In the genomic region with DNA sequence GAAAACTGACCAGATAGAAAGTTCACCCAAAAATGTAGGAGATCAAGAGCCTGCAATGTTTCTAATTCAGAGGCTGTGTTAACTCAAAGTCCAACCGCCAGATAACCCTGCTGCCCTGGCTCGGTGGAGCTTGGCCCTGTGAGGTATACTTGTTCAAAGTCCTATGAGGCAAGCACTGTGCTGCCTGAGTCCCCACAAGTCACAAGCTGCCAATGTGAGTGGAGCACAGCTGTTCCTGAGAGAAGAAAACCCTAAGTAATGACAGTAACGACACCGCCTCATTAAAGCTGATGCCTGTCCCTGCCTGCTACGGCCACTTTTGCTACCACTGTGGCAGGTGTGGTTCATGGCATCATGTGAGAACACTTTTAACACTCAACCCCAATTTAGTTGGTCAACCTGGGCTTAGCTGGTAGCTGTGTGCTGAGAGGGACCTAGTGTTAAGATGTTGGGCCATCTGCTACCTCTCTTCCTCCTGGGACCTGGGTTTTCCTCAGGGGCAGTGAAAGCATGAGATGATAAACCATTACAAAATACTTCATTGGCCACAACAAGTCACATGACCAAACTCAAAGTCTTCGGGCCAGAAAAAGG, we compare ENCODE assay signal across 24 mouse cellular contexts.
DNase-seq lines count a peak whose midpoint lies in the region; ATAC-seq and TF ChIP-seq lines count a peak whose summit lies in the region.
"Had no signal": no experiment of that assay in that cellular context is flagged by ENCODE, and none has a peak within 500 bp of the region (broad histone marks: within the 10 kb centered on the region; RNA-seq: fewer than 3 reads in every experiment).

No protein-coding gene starts in this region.

- peak overlapping the region; percentile 83 for H3K27ac ChIP-seq in forebrain, embryonic 13.5 days
- no peak overlapping the region for H3K27ac ChIP-seq in forebrain, embryonic 14.5 days (ENCODE audit: low read depth, low read length)
- peak overlapping the region; percentile 22 for H3K27ac ChIP-seq in intestine, postnatal 0 days (ENCODE audit: low read depth, low read length)
- no peak overlapping the region for H3K27ac ChIP-seq in liver, embryonic 14.5 days
- H3K27ac ChIP-seq: heart, adult 2 months; heart, embryonic 13.5 days; hindbrain, embryonic 12.5 days; limb, embryonic 10.5 days; neural tube, embryonic 15.5 days; stomach, embryonic 15.5 days had no signal

- H3K9ac ChIP-seq in forebrain, embryonic 13.5 days, result no peak overlapping the region
- no peak overlapping the region for H3K9ac ChIP-seq in forebrain, embryonic 14.5 days (ENCODE audit: low read length)
- no peak overlapping the region for H3K9ac ChIP-seq in intestine, postnatal 0 days (ENCODE audit: low read depth, low read length)
- no peak overlapping the region for H3K9ac ChIP-seq in liver, embryonic 14.5 days (replicated peaks)
- H3K9ac ChIP-seq: forebrain, postnatal 0 days; heart, embryonic 13.5 days; hindbrain, embryonic 12.5 days; neural tube, embryonic 15.5 days; stomach, embryonic 15.5 days had no signal

- no peak for TF ChIP-seq EP300 in liver, embryonic 14.5 days (IDR thresholded peaks at IDR 0.05; ENCODE audit: low read depth)

- H3K27me3 ChIP-seq in forebrain, embryonic 13.5 days, result no peaks in the 10 kb centered on the region
- no peaks in the 10 kb centered on the region for H3K27me3 ChIP-seq in forebrain, embryonic 14.5 days (replicated peaks; ENCODE audit: control insufficient read depth, insufficient read depth, low read length)
- no peaks in the 10 kb centered on the region for H3K27me3 ChIP-seq in intestine, postnatal 0 days (replicated peaks; ENCODE audit: control insufficient read depth, insufficient read depth, low read length)
- H3K27me3 ChIP-seq in liver, embryonic 14.5 days (ENCODE audit: control insufficient read depth, insufficient read depth, low read length), result no peaks in the 10 kb centered on the region
- H3K27me3 ChIP-seq: heart, embryonic 13.5 days; hindbrain, embryonic 12.5 days; neural tube, embryonic 15.5 days; stomach, embryonic 15.5 days had no signal

- TF ChIP-seq POLR2A in brain, embryonic 14.5 days (IDR thresholded peaks at IDR 0.05; ENCODE audit: borderline replicate concordance, extremely low read depth, insufficient read depth, insufficient read length, poor library complexity, severe bottlenecking), result no peak

- ATAC-seq in forebrain, embryonic 13.5 days, result no peak
- no peak for ATAC-seq in forebrain, embryonic 14.5 days
- ATAC-seq in intestine, postnatal 0 days, result peak; percentile 87
- ATAC-seq in liver, embryonic 14.5 days (ENCODE audit: insufficient read depth), result peak; percentile 79
- ATAC-seq in monocyte, adult 5-6 weeks (replicated peaks; ENCODE audit: insufficient number of reproducible peaks, low FRiP score, low TSS enrichment, poor library complexity, severe bottlenecking), result no peak
- no peak for ATAC-seq in megakaryocyte progenitor cell, adult 5-6 weeks (replicated peaks; ENCODE audit: poor library complexity)
- ATAC-seq: forebrain, postnatal 0 days had no signal

- TF ChIP-seq CTCF in brain, embryonic 14.5 days (IDR thresholded peaks at IDR 0.05; ENCODE audit: borderline replicate concordance, extremely low read depth, insufficient read depth, insufficient read length), result no peak
- TF ChIP-seq CTCF in intestine, postnatal 0 days (IDR thresholded peaks at IDR 0.05; ENCODE audit: low read depth), result no peak
- no peak for TF ChIP-seq CTCF in liver, embryonic 14.5 days (IDR thresholded peaks at IDR 0.05; ENCODE audit: low read depth)

- 71% methylated on average over 6 of the region's 6 CpGs for WGBS in forebrain, embryonic 13.5 days
- 60% methylated on average over 6 of the region's 6 CpGs for WGBS in forebrain, embryonic 14.5 days
- WGBS in intestine, postnatal 0 days, result 51% methylated on average over 6 of the region's 6 CpGs
- 61% methylated on average over 6 of the region's 6 CpGs for WGBS in liver, embryonic 14.5 days (ENCODE audit: insufficient replicate concordance)

- peaks cover 33% of the 10 kb centered on the region for H3K4me1 ChIP-seq in forebrain, embryonic 13.5 days
- H3K4me1 ChIP-seq in forebrain, embryonic 14.5 days (ENCODE audit: control insufficient read depth, insufficient read depth, low read length), result peaks cover 9% of the 10 kb centered on the region; the same call in 1 of the 2 replicates
- no peaks in the 10 kb centered on the region for H3K4me1 ChIP-seq in intestine, postnatal 0 days (replicated peaks; ENCODE audit: control insufficient read depth, insufficient read depth, low read length)
- H3K4me1 ChIP-seq in liver, embryonic 14.5 days (replicated peaks; ENCODE audit: control insufficient read depth in 2 of 2, insufficient read depth in 2 of 2, low read length in 1 of 2), result peaks cover 0 to 8% of the 10 kb centered on the region in 2 experiments; a peak in 1 of 4 replicates
- H3K4me1 ChIP-seq: heart, embryonic 13.5 days; limb, embryonic 10.5 days; stomach, embryonic 15.5 days had no signal

- H3K36me3 ChIP-seq in forebrain, embryonic 13.5 days (ENCODE audit: poor library complexity, severe bottlenecking), result no peaks in the 10 kb centered on the region
- no peaks in the 10 kb centered on the region for H3K36me3 ChIP-seq in forebrain, embryonic 14.5 days (ENCODE audit: control insufficient read depth, insufficient read depth, low read length)
- no peaks in the 10 kb centered on the region for H3K36me3 ChIP-seq in intestine, postnatal 0 days (ENCODE audit: control insufficient read depth, insufficient read depth)
- no peaks in the 10 kb centered on the region for H3K36me3 ChIP-seq in liver, embryonic 14.5 days (replicated peaks; ENCODE audit: control insufficient read depth, insufficient read depth, low read depth)
- H3K36me3 ChIP-seq: heart, embryonic 13.5 days; hindbrain, embryonic 12.5 days; limb, embryonic 10.5 days; neural tube, embryonic 15.5 days; stomach, embryonic 15.5 days had no signal

- H3K4me2 ChIP-seq in forebrain, embryonic 13.5 days, result no peak overlapping the region
- no peak overlapping the region for H3K4me2 ChIP-seq in forebrain, embryonic 14.5 days (ENCODE audit: low read length)
- no peak overlapping the region for H3K4me2 ChIP-seq in intestine, postnatal 0 days (replicated peaks; ENCODE audit: low read depth)
- no peak overlapping the region for H3K4me2 ChIP-seq in liver, embryonic 14.5 days (ENCODE audit: low read depth)
- H3K4me2 ChIP-seq: heart, embryonic 13.5 days; hindbrain, embryonic 12.5 days; neural tube, embryonic 15.5 days; stomach, embryonic 15.5 days had no signal

- no peak overlapping the region for H3K4me3 ChIP-seq in forebrain, embryonic 13.5 days
- H3K4me3 ChIP-seq in forebrain, embryonic 14.5 days (ENCODE audit: low read depth, low read length), result no peak overlapping the region
- H3K4me3 ChIP-seq in intestine, postnatal 0 days (ENCODE audit: low read depth, low read length), result no peak overlapping the region
- no peak overlapping the region for H3K4me3 ChIP-seq in liver, embryonic 14.5 days (ENCODE audit: insufficient read depth in 1 of 2, low read depth in 2 of 2, low read length in 2 of 2)
- H3K4me3 ChIP-seq: heart, adult 2 months; heart, embryonic 13.5 days; hindbrain, embryonic 12.5 days; limb, embryonic 10.5 days; neural tube, embryonic 15.5 days; stomach, embryonic 15.5 days had no signal

- H3K9me3 ChIP-seq in forebrain, embryonic 13.5 days (replicated peaks), result no peaks in the 10 kb centered on the region
- no peaks in the 10 kb centered on the region for H3K9me3 ChIP-seq in forebrain, embryonic 14.5 days (replicated peaks; ENCODE audit: control insufficient read depth, low read length)
- H3K9me3 ChIP-seq in intestine, postnatal 0 days (ENCODE audit: control insufficient read depth), result 0 out of 2 replicates have a peak, but pooled peaks cover 3% of the 10 kb centered on the region
- no peaks in the 10 kb centered on the region; the same call in none of the 2 replicates for H3K9me3 ChIP-seq in liver, embryonic 14.5 days (ENCODE audit: control insufficient read depth, low read length)
- H3K9me3 ChIP-seq: hindbrain, embryonic 12.5 days; limb, embryonic 10.5 days; neural tube, embryonic 15.5 days; stomach, embryonic 15.5 days had no signal

- no peak for DNase-seq in forebrain, embryonic 14.5 days (ENCODE audit: low spot score)
- peak; percentile 57 for DNase-seq in brain, embryonic 14.5 days (ENCODE audit: low read depth)
- DNase-seq in liver, embryonic 14.5 days (ENCODE audit: low read depth in 3 of 3, low spot score in 3 of 3), result peak in 2 of 3 experiments; percentile 24 to 26
- DNase-seq: adrenal gland, postnatal 25 days; cerebellum, postnatal 10 days; forebrain, postnatal 0 days; gastrocnemius, postnatal 25 days; heart, adult 2 months; heart, postnatal 14 days; kidney, adult 2 months; kidney, postnatal 10 days; lung, adult 18-20 months; lung, postnatal 10 days; right cerebral cortex, adult 18-20 months; thymus, postnatal 25 days had no signal

Comparison
In these comparisons a context has a peak if more than half of its experiments do, and no peak if none do; other contexts are left out.
1. H3K27ac ChIP-seq: peak in forebrain, embryonic 13.5 days (single experiment) and intestine, postnatal 0 days (single experiment); none in forebrain, embryonic 14.5 days (single experiment) and liver, embryonic 14.5 days (single experiment).
2. ATAC-seq: peak in intestine, postnatal 0 days (single experiment) and liver, embryonic 14.5 days (single experiment); none in forebrain, embryonic 13.5 days (single experiment), forebrain, embryonic 14.5 days (single experiment), monocyte, adult 5-6 weeks (single experiment) and megakaryocyte progenitor cell, adult 5-6 weeks (single experiment).